Mouse (Mus musculus) cortical plate, adult 2 months (tissue): ENCODE results near the gene Atp2b2.

Experiments
- CTCF ChIP-seq: fragments of 200-500 bp; IDR thresholded peaks from 2 replicates; pipeline ENCODE4 v1.5.1; 2011; ENCODE audit warnings: mild to moderate bottlenecking, control low read depth, low read length; ENCODE audit not compliant: insufficient read depth; ENCODE audit errors: extremely low read depth
- POLR2A ChIP-seq: fragments of 200-500 bp; IDR thresholded peaks from 2 replicates; pipeline ENCODE4 v1.6.1; 2011; ENCODE audit warnings: mild to moderate bottlenecking, low read length, control low read depth; ENCODE audit not compliant: insufficient read depth; ENCODE audit errors: extremely low read depth

DNA sequence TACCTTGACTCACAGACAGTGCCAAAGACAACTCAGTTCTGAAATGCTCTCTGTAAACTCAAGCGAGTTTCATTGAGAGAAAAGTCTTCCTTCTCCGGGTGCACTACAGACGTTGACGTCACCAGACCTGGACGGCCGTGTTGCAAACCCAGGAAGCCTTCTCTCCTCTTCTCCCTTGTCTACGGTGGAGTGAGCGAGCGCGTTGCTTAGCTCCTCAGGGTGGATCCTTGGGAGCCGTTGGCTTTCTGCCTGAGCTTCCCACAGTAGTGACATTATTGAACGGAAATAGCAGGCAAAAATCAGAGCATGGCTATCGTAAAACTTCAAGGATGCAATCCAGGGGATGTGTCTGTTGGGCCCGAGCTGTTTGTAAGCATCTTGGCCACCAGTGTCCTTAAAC, 295.1 kb downstream of the Atp2b2 start:
- TF ChIP-seq CTCF (no peak), POLR2A (no peak)
